Mouse (Mus musculus) myocyte (in vitro differentiated cells): ENCODE data around the gene Fam193a.

ENCODE experiments used
- CEBPB ChIP-seq: IDR thresholded peaks from 2 replicates; pipeline ENCODE4 v1.6.1; 2011; ENCODE audit warnings: mild to moderate bottlenecking, moderate library complexity; ENCODE audit not compliant: poor library complexity, insufficient read depth, severe bottlenecking
- MYOD1 ChIP-seq, 3 experiments: IDR thresholded peaks; one replicate each; pipeline ENCODE4 v1.6.1; 2011; ENCODE audit warnings: control low read depth in 2 of 3, low read depth in 2 of 3, mild to moderate bottlenecking in 2 of 3, moderate library complexity in 1 of 3; ENCODE audit not compliant: insufficient read length in 2 of 3, control insufficient read depth in 1 of 3
- POLR2A ChIP-seq: IDR thresholded peaks from one replicate; pipeline ENCODE4 v1.6.1; 2011; ENCODE audit warnings: low read depth, mild to moderate bottlenecking, control low read depth, moderate library complexity; ENCODE audit not compliant: insufficient read length
- POLR2AphosphoS2 ChIP-seq: IDR thresholded peaks from one replicate; pipeline ENCODE4 v1.6.1; 2011; ENCODE audit warnings: low read depth, control low read depth; ENCODE audit not compliant: insufficient read length
- SRF ChIP-seq: IDR thresholded peaks from one replicate; pipeline ENCODE4 v1.6.1; 2011; ENCODE audit warnings: low read depth; ENCODE audit not compliant: control insufficient read depth, insufficient read length
- TCF12 ChIP-seq: IDR thresholded peaks from one replicate; pipeline ENCODE4 v1.6.1; 2011; ENCODE audit warnings: mild to moderate bottlenecking, control low read depth; ENCODE audit not compliant: poor library complexity, insufficient read depth, severe bottlenecking

DNA sequence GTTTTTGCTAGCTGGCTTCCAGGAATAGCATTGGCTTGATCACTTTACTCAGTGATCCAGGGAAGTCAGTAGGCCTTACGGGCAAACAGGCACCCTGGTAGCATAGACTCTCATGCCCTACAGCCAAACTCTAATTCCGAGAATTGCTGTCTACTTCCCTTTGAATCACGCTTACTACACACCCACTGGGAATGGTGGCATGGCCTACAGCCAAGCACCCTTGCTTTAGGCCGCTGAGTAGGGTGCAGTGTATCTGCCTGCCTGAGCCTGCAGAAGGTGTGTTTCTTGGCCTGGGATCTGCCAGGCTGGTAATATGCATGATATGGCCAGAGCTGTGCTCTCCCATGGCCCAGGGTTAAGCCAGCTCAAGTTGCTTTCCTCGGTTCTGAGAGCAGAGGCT is 159.0 kb downstream of the Fam193a start:
- no peak for TF ChIP-seq MYOD1 (IDR thresholded peaks at IDR 0.05; ENCODE audit: control insufficient read depth in 1 of 3, insufficient read length in 2 of 3, low read depth in 2 of 3)
- no peak for TF ChIP-seq TCF12
- TF ChIP-seq CEBPB = no peak
- TF ChIP-seq POLR2A = no peak
- no peak for TF ChIP-seq SRF
- TF ChIP-seq POLR2AphosphoS2 = no peak
